Mouse (Mus musculus): Measurements from ENCODE around the gene Ddx50. TPM values are rescaled to one million over a fixed set of nuclear protein-coding genes. Genes with fewer than 3 reads are reported as not detected.

Gene Ddx50
- total and polyA plus RNA-seq, 2 experiments from 2014 or later = 56.5 to 79.4 TPM

- Histone ChIP-seq H3K27me3 (ENCODE audit: control insufficient read depth, insufficient read depth, low read length) (no peaks in the 10 kb centered on the region), H3K4me2 (ENCODE audit: low read depth, low read length) (no peak overlapping the region), H3K36me3 (replicated peaks; ENCODE audit: control insufficient read depth, insufficient read depth, low read length) (no peaks in the 10 kb centered on the region), H3K9me3 (replicated peaks; ENCODE audit: control insufficient read depth, low read length) (peaks cover 5% of the 10 kb centered on the region), H3K4me1 (ENCODE audit: control insufficient read depth, insufficient read depth) (no peaks in the 10 kb centered on the region), H3K27ac (ENCODE audit: low read depth) (no peak overlapping the region), H3K4me3 (ENCODE audit: low read depth, low read length) (no peak overlapping the region), H3K9ac (replicated peaks; ENCODE audit: low read depth, low read length) (no peak overlapping the region)
- TF ChIP-seq CTCF (IDR thresholded peaks at IDR 0.05; ENCODE audit: low read depth) = no peak
- TF ChIP-seq EP300 (IDR thresholded peaks at IDR 0.05; ENCODE audit: low read depth) = no peak
- DNase-seq (ENCODE audit: low spot score) (no peak), ATAC-seq (ENCODE audit: insufficient read depth, low read depth) (no peak)
- 82% methylated on average over 1 of the region's 1 CpGs for WGBS
These were observed 28.8 kb upstream of the Ddx50 start for GRCm38 (mm10) chr10:62679833-62680232.

DNA sequence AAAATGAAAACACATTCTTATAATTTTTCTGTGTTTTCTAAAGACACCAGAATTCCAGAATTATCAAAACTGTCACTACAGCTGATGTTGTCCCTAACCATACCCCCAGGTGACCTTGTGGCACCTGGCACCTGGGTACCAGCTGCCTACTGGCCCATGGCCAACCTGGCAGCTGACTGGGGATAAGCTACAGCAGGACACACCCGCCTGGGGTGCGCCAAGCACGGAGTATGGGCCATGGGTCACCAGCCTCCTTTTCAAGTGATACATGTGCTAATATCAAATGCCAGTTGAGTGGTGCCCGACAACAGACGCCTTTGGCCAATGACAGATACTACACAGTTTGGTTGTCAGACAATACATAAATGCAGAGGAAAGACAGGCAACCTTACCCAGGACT is 26.3 kb upstream of the Ddx50 start:
- no peak for DNase-seq (ENCODE audit: low spot score)

GRCm38 (mm10) chr10:62676196-62676595 is 25.2 kb upstream of the Ddx50 start:
- peaks cover 5% of the 10 kb centered on the region for H3K9me3 ChIP-seq (replicated peaks; ENCODE audit: control insufficient read depth, low read length)
- ATAC-seq (ENCODE audit: insufficient read depth, low read depth) (no peak), DNase-seq (ENCODE audit: low spot score) (no peak)
- WGBS = 80% methylated on average over 6 of the region's 6 CpGs
- no peak overlapping the region for H3K27ac ChIP-seq (ENCODE audit: low read depth)
- no peak for TF ChIP-seq CTCF (IDR thresholded peaks at IDR 0.05; ENCODE audit: low read depth)
- no peak for TF ChIP-seq EP300 (IDR thresholded peaks at IDR 0.05; ENCODE audit: low read depth)
- H3K4me2 ChIP-seq (ENCODE audit: low read depth, low read length) = no peak overlapping the region
- no peak overlapping the region for H3K4me3 ChIP-seq (ENCODE audit: low read depth, low read length)
- no peak overlapping the region for H3K9ac ChIP-seq (replicated peaks; ENCODE audit: low read depth, low read length)
- no peaks in the 10 kb centered on the region for H3K27me3 ChIP-seq (ENCODE audit: control insufficient read depth, insufficient read depth, low read length)
- H3K36me3 ChIP-seq (replicated peaks; ENCODE audit: control insufficient read depth, insufficient read depth, low read length) = no peaks in the 10 kb centered on the region
- no peaks in the 10 kb centered on the region for H3K4me1 ChIP-seq (ENCODE audit: control insufficient read depth, insufficient read depth)

More for the DNA sequence above, 26.3 kb upstream of the Ddx50 start:
- TF ChIP-seq CTCF (IDR thresholded peaks at IDR 0.05; ENCODE audit: low read depth) = no peak
- TF ChIP-seq EP300 (IDR thresholded peaks at IDR 0.05; ENCODE audit: low read depth) = no peak
- Histone ChIP-seq H3K36me3 (replicated peaks; ENCODE audit: control insufficient read depth, insufficient read depth, low read length) (no peaks in the 10 kb centered on the region), H3K4me1 (ENCODE audit: control insufficient read depth, insufficient read depth) (no peaks in the 10 kb centered on the region), H3K9me3 (replicated peaks; ENCODE audit: control insufficient read depth, low read length) (peaks cover 5% of the 10 kb centered on the region), H3K9ac (replicated peaks; ENCODE audit: low read depth, low read length) (no peak overlapping the region), H3K4me2 (ENCODE audit: low read depth, low read length) (no peak overlapping the region), H3K27me3 (ENCODE audit: control insufficient read depth, insufficient read depth, low read length) (no peaks in the 10 kb centered on the region), H3K27ac (ENCODE audit: low read depth) (no peak overlapping the region), H3K4me3 (ENCODE audit: low read depth, low read length) (no peak overlapping the region)
- no peak for ATAC-seq (ENCODE audit: insufficient read depth, low read depth)
- 60% methylated on average over 5 of the region's 5 CpGs for WGBS

GRCm38 (mm10) chr10:62672359-62672758 is 21.3 kb upstream of the Ddx50 start:
- TF ChIP-seq EP300 (IDR thresholded peaks at IDR 0.05; ENCODE audit: low read depth) (no peak), CTCF (IDR thresholded peaks at IDR 0.05; ENCODE audit: low read depth) (no peak)
- no peak overlapping the region for H3K4me3 ChIP-seq (ENCODE audit: low read depth, low read length)
- H3K9ac ChIP-seq (replicated peaks; ENCODE audit: low read depth, low read length) = no peak overlapping the region
- no peaks in the 10 kb centered on the region for H3K9me3 ChIP-seq (replicated peaks; ENCODE audit: control insufficient read depth, low read length)
- H3K27ac ChIP-seq (ENCODE audit: low read depth) = no peak overlapping the region
- no peaks in the 10 kb centered on the region for H3K4me1 ChIP-seq (ENCODE audit: control insufficient read depth, insufficient read depth)
- DNase-seq (ENCODE audit: low spot score) (no peak), ATAC-seq (ENCODE audit: insufficient read depth, low read depth) (no peak)
- no peaks in the 10 kb centered on the region for H3K36me3 ChIP-seq (replicated peaks; ENCODE audit: control insufficient read depth, insufficient read depth, low read length)
- H3K27me3 ChIP-seq (ENCODE audit: control insufficient read depth, insufficient read depth, low read length) = no peaks in the 10 kb centered on the region
- no peak overlapping the region for H3K4me2 ChIP-seq (ENCODE audit: low read depth, low read length)
- 88% methylated on average over 2 of the region's 2 CpGs for WGBS

DNA sequence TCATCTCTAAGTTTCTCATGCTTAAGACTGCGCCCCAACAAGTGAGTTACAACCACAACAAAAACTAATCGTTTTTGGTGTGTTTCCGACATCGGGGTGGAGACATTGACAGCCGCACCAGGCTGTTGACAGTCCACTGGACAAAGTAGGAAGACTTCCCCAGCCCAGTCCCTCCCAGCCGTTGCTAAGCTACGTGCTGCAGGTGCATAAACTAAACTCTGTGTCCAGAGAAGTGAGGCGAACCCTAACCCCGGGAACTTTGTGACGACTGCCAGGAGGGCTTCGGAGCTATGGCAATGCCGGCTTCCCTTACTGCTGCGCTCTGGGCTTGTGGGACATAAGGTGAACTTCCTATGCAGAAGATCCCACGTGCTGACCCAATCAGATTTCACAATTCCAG is 18.2 kb upstream of the Ddx50 start:
- DNase-seq (ENCODE audit: low spot score) (no peak), ATAC-seq (ENCODE audit: insufficient read depth, low read depth) (no peak)
- no peak overlapping the region for H3K27ac ChIP-seq (ENCODE audit: low read depth)
- TF ChIP-seq EP300 (IDR thresholded peaks at IDR 0.05; ENCODE audit: low read depth) (no peak), CTCF (IDR thresholded peaks at IDR 0.05; ENCODE audit: low read depth) (no peak)
- peaks cover 4% of the 10 kb centered on the region for H3K4me1 ChIP-seq (ENCODE audit: control insufficient read depth, insufficient read depth)
- 70% methylated on average over 14 of the region's 14 CpGs for WGBS
- no peaks in the 10 kb centered on the region for H3K36me3 ChIP-seq (replicated peaks; ENCODE audit: control insufficient read depth, insufficient read depth, low read length)
- H3K4me2 ChIP-seq (ENCODE audit: low read depth, low read length) = no peak overlapping the region
- no peaks in the 10 kb centered on the region for H3K9me3 ChIP-seq (replicated peaks; ENCODE audit: control insufficient read depth, low read length)
- no peaks in the 10 kb centered on the region for H3K27me3 ChIP-seq (ENCODE audit: control insufficient read depth, insufficient read depth, low read length)
- no peak overlapping the region for H3K4me3 ChIP-seq (ENCODE audit: low read depth, low read length)
- H3K9ac ChIP-seq (replicated peaks; ENCODE audit: low read depth, low read length) = no peak overlapping the region

DNA sequence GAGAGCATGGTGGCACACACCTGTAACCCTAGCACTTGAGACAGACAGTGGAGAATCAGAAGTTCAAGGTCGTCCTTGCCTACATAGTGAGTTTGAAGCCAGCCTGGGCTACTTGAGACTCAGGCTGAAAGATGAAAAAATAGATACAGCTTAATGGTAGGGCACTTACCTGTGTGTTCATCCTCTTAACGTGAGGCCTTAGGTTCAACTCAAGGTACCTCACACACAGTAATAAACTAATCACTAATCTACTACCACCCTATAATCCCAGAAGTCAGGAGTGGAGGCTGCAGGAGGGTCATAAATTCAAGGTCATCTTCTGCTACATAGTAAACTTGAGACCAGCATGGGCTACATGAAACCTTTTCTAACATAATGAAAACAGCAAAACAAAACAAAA is 17.4 kb upstream of the Ddx50 start:
- Histone ChIP-seq H3K9me3 (replicated peaks; ENCODE audit: control insufficient read depth, low read length) (no peaks in the 10 kb centered on the region), H3K27me3 (ENCODE audit: control insufficient read depth, insufficient read depth, low read length) (no peaks in the 10 kb centered on the region), H3K4me1 (ENCODE audit: control insufficient read depth, insufficient read depth) (peaks cover 4% of the 10 kb centered on the region), H3K36me3 (replicated peaks; ENCODE audit: control insufficient read depth, insufficient read depth, low read length) (no peaks in the 10 kb centered on the region), H3K9ac (replicated peaks; ENCODE audit: low read depth, low read length) (no peak overlapping the region), H3K4me3 (ENCODE audit: low read depth, low read length) (no peak overlapping the region), H3K27ac (ENCODE audit: low read depth) (no peak overlapping the region), H3K4me2 (ENCODE audit: low read depth, low read length) (no peak overlapping the region)
- no peak for TF ChIP-seq EP300 (IDR thresholded peaks at IDR 0.05; ENCODE audit: low read depth)
- no peak for TF ChIP-seq CTCF (IDR thresholded peaks at IDR 0.05; ENCODE audit: low read depth)
- 81% methylated on average over 2 of the region's 2 CpGs for WGBS
- DNase-seq (ENCODE audit: low spot score) = no peak
- no peak for ATAC-seq (ENCODE audit: insufficient read depth, low read depth)

Data from heart, postnatal 0 days (tissue).